Mouse (Mus musculus) neutrophil, adult 59 days (primary cell): Measurements from ENCODE around the gene Nbdy. TPM values are rescaled to one million over a fixed set of nuclear protein-coding genes. Genes with fewer than 3 reads are reported as not detected.

Source experiments
- total RNA-seq, 2 experiments: library from RNA; stranded (reverse); gene quantifications; 1 replicate in 1 of 2; 2 replicates in 1 of 2; pipeline ENCODE4 v1.2.4; 2023

The Nbdy gene
- 10 to 100 TPM; 10.5 to 10.6 TPM for total RNA-seq

GRCm38 (mm10) chrX:153723110-153723916 is at the start of gene Nbdy:
Nbdy (plus strand) TSS chrX:153723590.

GRCm38 (mm10) chrX:153695782-153696395 is 27.5 kb upstream of the Nbdy start, which contains the start of gene Kctd12b:
Kctd12b (minus strand) TSS chrX:153696391.

Other genes starting within 250 kb of the Nbdy start
- gene Ubqln2, start 225.4 kb upstream of the Nbdy start, total RNA-seq = 10 to 100 TPM; 20.3 to 24.7 TPM
- not detected for gene Cypt3, start 165.0 kb upstream of the Nbdy start, total RNA-seq
- gene Kctd12b, start 27.2 kb upstream of the Nbdy start, total RNA-seq = 1 to 10 TPM; 2.9 to 4.7 TPM
- not detected for gene Spin2c, start 108.6 kb downstream of the Nbdy start, total RNA-seq